Mouse (Mus musculus) hindbrain, postnatal 0 days (tissue): ENCODE results near the gene Nosip. TPM values are rescaled to one million over a fixed set of nuclear protein-coding genes. Genes with fewer than 3 reads are reported as not detected.
"Not testable (repeated sequence)": the region's sequence is repeated elsewhere in the genome, so short reads cannot be mapped to it uniquely, and the experiment has no call there.

ENCODE experiments used
- ATAC-seq: fragments of 200-750 bp; cut with Nextera tagmentation; 2 replicates; pipeline ENCODE4 v1.8.0; 2017; ENCODE audit warnings: mild to moderate bottlenecking, moderate TSS enrichment, moderate library complexity
- DNase-seq: peaks from one replicate; pipeline ENCODE4 v3.0.0-alpha.2; 2015; ENCODE audit warnings: low spot score
- H3K27ac ChIP-seq: fragments of 300-500 bp; sonication (generic); 2 replicates; pipeline ENCODE4 v1.5.1; 2014; ENCODE audit warnings: mild to moderate bottlenecking
- H3K27me3 ChIP-seq: fragments of 300-500 bp; sonication (generic); 2 replicates; pipeline ENCODE4 v1.6.1; 2014; ENCODE audit warnings: low read length, mixed read lengths; ENCODE audit not compliant: insufficient read depth
- H3K36me3 ChIP-seq: fragments of 300-500 bp; sonication (generic); 2 replicates; pipeline ENCODE4 v1.6.1; 2014; ENCODE audit warnings: low read length, mixed read lengths; ENCODE audit not compliant: insufficient read depth
- H3K4me1 ChIP-seq: fragments of 300-500 bp; sonication (generic); 2 replicates; pipeline ENCODE4 v1.6.1; 2014; ENCODE audit warnings: antibody characterized with exemption, low read length, mixed read lengths; ENCODE audit not compliant: insufficient read depth
- H3K4me2 ChIP-seq: fragments of 300-500 bp; sonication (generic); 2 replicates; pipeline ENCODE4 v1.6.1; 2014; ENCODE audit warnings: low read depth, mild to moderate bottlenecking, low read length, moderate library complexity, mixed read lengths
- H3K4me3 ChIP-seq: fragments of 300-500 bp; sonication (generic); 2 replicates; pipeline ENCODE4 v1.5.1; 2014; ENCODE audit warnings: low read length
- H3K9ac ChIP-seq: fragments of 300-500 bp; sonication (generic); replicated peaks from 2 replicates; pipeline ENCODE4 v1.6.1; 2014; ENCODE audit warnings: mild to moderate bottlenecking, low read length, moderate library complexity, mixed read lengths
- H3K9me3 ChIP-seq: fragments of 300-500 bp; sonication (generic); 2 replicates; pipeline ENCODE4 v1.6.1; 2016; ENCODE audit warnings: low read length, mixed read lengths
- CTCF ChIP-seq: IDR thresholded peaks from 2 replicates; pipeline ENCODE4 v1.5.1; 2016; ENCODE audit warnings: antibody characterized with exemption, control low read depth, low read depth
- WGBS: fragments of 180-500 bp; shearing (Covaris S2); extraction: QIAGEN DNeasy Blood & Tissue Kit; methylation state at CpG from one replicate; pipeline ENCODE4 v1.1.7; 2014; 5-methylcytosine and 5-hydroxymethylcytosine counted together
- polyA plus RNA-seq: library from polyadenylated mRNA; unstranded; fragments of >200 nt; fragmentation: Nextera tagmentation; extraction: Ambion mirVana; gene quantifications from 2 replicates; pipeline ENCODE4 v1.2.1, GENCODE M21; 2015
- total RNA-seq: library from RNA; depleted of rRNA; stranded (reverse); fragments of >200 nt; gene quantifications from 2 replicates; pipeline ENCODE4 v1.2.3, GENCODE M21; 2014

The Nosip gene
- total and polyA plus RNA-seq, 2 experiments from 2014 or later: 67.4 to 83.1 TPM

DNA sequence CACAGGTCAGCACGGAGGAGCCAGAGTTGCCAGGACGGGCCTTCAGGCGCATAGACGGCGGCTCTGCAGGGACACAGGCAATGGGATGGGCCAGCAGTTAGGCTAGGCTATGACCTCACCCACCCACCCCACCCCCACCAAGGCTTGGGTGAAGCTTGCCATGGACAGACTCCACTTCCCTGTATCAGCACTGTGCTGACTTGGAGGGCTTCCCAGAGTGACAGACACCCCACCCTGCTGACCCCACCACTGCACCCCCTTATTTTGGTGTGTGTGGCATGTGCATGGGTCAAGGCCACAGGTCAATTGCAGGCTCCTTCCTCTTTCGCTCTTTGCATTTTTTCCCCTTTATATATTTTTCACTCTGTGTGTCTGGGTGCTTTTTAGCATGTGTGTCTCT is 33.1 kb downstream of the Nosip start:
- WGBS: 82% methylated on average over 6 of the region's 6 CpGs
- Histone ChIP-seq H3K36me3 (no peaks in the 10 kb centered on the region), H3K4me2 (no peak overlapping the region), H3K27ac (no peak overlapping the region), H3K9ac (no peak overlapping the region), H3K4me1 (no peaks in the 10 kb centered on the region), H3K27me3 (no peaks in the 10 kb centered on the region), H3K4me3 (no peak overlapping the region), H3K9me3 (no peaks in the 10 kb centered on the region)
- no peak for DNase-seq
- ATAC-seq: no peak
- TF ChIP-seq CTCF: no peak

DNA sequence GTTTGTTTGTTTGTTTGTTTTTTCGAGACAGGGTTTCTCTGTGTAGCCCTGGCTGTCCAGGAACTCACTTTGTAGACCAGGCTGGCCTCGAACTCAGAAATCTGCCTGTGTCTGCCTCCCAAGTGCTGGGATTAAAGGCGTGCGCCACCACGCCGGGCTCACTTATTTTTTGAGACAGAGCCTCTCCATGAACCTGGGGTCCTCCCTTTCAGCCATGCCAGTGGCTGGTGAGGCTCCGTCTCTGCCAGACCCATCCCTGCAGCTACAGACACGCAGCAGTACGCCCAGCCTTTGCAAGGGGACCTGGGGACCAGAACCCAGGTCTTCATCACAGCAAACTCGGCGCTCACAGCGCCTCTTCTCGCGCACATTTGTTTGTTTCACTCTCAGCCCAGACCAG is 33.7 kb downstream of the Nosip start:
- WGBS: 93% methylated on average over 14 of the region's 14 CpGs
- not testable (repeated sequence) for H3K4me3 ChIP-seq, H3K36me3 ChIP-seq, H3K4me2 ChIP-seq, ATAC-seq, H3K9me3 ChIP-seq, H3K9ac ChIP-seq, H3K27ac ChIP-seq, DNase-seq, H3K4me1 ChIP-seq, H3K27me3 ChIP-seq

DNA sequence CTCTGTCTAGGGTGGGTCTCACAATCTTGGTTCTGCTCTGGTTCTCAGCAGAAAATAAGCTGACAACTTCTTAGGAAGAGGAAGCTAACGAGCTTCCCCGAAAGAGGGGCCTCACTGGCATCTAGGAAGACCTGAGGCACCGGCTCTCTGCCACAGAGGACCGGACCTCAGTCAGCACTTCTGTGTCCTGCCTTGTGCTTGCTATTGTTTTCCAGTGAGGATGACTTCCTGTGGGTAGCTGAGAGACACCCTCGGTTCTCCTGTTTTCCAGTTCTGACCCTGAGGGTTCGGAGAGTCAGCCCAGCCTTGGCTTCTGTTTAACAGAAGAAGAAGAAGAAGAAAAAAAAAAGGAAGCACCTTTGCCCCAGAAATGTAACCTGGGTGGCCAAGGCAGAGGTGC is 35.2 kb downstream of the Nosip start:
- no peak overlapping the region for H3K27ac ChIP-seq
- no peaks in the 10 kb centered on the region for H3K36me3 ChIP-seq
- TF ChIP-seq CTCF: no peak
- no peak for DNase-seq
- no peak overlapping the region for H3K9ac ChIP-seq
- H3K27me3 ChIP-seq: no peaks in the 10 kb centered on the region
- no peak overlapping the region for H3K4me2 ChIP-seq
- ATAC-seq: no peak
- H3K4me1 ChIP-seq: no peaks in the 10 kb centered on the region; the same call in 1 of the 2 replicates
- H3K4me3 ChIP-seq: no peak overlapping the region
- no peaks in the 10 kb centered on the region for H3K9me3 ChIP-seq
- WGBS: 74% methylated on average over 6 of the region's 6 CpGs

DNA sequence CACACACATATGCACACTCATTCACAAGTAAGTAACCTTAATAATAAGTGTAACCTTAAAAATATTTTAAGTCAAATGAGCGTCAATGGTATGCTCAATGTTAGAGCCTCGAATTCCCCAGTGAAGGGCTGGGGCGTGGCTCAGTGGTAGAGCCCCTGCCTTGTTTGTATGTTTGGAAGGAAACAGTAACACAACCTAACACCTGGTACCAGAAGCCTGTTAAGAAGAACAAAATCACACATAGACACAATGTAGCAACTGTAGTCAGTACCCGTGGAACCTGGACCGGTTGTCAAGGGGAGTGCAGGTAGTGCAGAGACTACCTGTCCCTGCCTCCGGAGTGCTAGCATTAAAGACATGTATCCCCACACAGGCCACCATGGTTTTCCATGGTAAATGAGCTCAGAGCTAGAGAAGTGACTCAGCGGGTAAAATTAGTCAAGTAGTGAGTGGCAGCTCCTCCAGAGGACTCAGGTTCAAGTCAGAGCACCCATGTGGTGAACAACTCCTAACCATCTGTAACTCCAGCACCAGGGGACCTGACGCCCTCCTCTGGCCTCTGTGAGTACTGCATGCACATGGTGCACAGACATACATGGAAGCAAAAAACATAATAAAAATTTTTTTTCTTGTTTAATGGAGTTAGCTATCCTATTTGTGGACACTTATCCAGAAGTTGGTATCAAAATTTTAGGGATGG is 36.5 kb downstream of the Nosip start:
- H3K4me3 ChIP-seq: no peak overlapping the region
- no peaks in the 10 kb centered on the region for H3K9me3 ChIP-seq
- TF ChIP-seq CTCF: peak; percentile 48
- WGBS: 88% methylated on average over 8 of the region's 8 CpGs
- no peak overlapping the region for H3K9ac ChIP-seq
- no peaks in the 10 kb centered on the region for H3K36me3 ChIP-seq
- ATAC-seq (no peak), DNase-seq (no peak)
- H3K27ac ChIP-seq: no peak overlapping the region
- H3K4me1 ChIP-seq: no peaks in the 10 kb centered on the region; the same call in 1 of the 2 replicates
- no peak overlapping the region for H3K4me2 ChIP-seq
- no peaks in the 10 kb centered on the region for H3K27me3 ChIP-seq

DNA sequence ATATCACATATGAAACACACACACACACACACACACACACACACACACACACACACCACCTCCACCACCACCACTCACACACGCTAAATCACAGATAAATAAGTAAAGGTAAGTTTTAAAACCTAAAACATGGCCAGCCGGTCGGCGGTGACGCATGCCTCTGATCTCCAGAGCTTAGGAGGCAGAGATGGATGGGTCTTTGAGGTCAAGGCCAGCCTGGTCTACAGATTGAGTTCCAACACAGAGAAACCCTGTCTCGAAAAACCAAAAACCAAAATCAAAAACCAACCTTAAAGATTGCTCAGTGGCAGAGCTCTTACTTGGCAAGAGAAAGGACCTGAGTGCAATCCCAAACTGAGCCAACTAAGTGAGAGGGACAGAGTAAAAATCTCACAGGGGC is 37.8 kb downstream of the Nosip start:
- WGBS: 94% methylated on average over 6 of the region's 6 CpGs
- Histone ChIP-seq H3K9ac (no peak overlapping the region), H3K4me3 (no peak overlapping the region), H3K9me3 (no peaks in the 10 kb centered on the region), H3K4me2 (no peak overlapping the region), H3K27me3 (no peaks in the 10 kb centered on the region), H3K36me3 (no peaks in the 10 kb centered on the region), H3K4me1 (no peaks in the 10 kb centered on the region; the same call in 1 of the 2 replicates), H3K27ac (no peak overlapping the region)
- ATAC-seq (no peak), DNase-seq (no peak)
- no peak for TF ChIP-seq CTCF

DNA sequence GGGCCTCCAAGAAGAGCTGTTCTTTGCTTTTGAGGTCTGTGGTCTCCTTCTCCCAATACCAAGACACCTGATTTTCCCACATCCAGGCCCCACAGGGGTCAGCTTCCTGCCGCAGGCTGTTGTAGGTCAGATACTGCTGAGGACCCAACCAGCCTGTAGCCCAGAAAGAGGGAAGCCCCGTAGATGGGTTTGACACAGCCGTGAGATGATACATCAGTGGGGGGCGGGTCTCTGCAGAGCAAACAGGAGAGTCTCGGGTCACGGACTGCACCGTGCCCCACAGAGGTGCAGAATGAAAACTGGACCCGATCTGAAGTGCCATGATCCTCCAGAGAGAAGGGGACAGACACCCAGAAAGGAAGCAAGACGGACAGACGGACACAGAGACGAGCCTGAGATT is 40.2 kb downstream of the Nosip start:
- DNase-seq (no peak), ATAC-seq (no peak)
- Histone ChIP-seq H3K9me3 (no peaks in the 10 kb centered on the region), H3K4me2 (peak overlapping the region; percentile 35), H3K36me3 (no peaks in the 10 kb centered on the region), H3K4me1 (no peaks in the 10 kb centered on the region; the same call in 1 of the 2 replicates), H3K9ac (no peak overlapping the region), H3K4me3 (no peak overlapping the region), H3K27me3 (no peaks in the 10 kb centered on the region), H3K27ac (no peak overlapping the region)
- WGBS: 87% methylated on average over 11 of the region's 11 CpGs
- TF ChIP-seq CTCF: no peak

DNA sequence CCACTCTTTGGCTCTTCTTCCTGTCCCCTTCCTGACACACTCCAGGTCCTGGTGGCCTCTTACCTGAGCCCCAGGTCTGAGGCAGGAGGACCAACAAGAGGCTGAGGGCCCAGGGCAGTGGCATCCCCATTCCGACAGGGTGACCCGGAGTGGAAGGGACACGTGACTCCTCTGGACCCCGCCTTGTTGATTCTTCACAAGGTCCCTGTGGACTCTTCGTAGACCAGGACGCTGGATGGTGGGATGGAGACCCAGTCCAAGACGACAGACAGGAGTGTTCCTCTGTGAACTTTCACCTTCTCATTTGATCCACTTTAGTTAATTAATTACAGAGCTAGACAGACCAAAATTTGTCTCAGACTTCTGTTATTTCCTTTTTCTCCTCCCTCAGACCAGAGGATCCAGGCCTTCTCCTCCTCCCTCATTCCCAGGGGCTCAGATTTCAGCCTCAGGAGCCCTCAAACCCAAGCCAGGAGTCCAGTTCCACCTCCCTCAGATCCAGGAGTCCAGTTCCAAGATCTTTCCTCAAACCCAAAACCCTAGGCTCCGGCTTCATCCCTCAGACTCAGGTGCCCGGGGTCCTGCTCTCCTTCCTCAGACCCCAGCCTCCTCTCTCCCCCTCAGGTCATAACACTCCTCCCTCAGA is 40.8 kb downstream of the Nosip start:
- 85% methylated on average over 9 of the region's 9 CpGs for WGBS
- Histone ChIP-seq H3K27me3 (no peaks in the 10 kb centered on the region), H3K27ac (peak overlapping the region; percentile 55), H3K9ac (peak overlapping the region; percentile 29), H3K4me1 (no peaks in the 10 kb centered on the region; the same call in 1 of the 2 replicates), H3K36me3 (no peaks in the 10 kb centered on the region), H3K4me2 (peak overlapping the region; percentile 35), H3K9me3 (no peaks in the 10 kb centered on the region), H3K4me3 (peak overlapping the region; percentile 10; the same call in 1 of the 2 replicates)
- no peak for DNase-seq
- TF ChIP-seq CTCF: no peak
- ATAC-seq: no peak
